ENCODE assay signal across 10 mouse cellular contexts in the genomic region with DNA sequence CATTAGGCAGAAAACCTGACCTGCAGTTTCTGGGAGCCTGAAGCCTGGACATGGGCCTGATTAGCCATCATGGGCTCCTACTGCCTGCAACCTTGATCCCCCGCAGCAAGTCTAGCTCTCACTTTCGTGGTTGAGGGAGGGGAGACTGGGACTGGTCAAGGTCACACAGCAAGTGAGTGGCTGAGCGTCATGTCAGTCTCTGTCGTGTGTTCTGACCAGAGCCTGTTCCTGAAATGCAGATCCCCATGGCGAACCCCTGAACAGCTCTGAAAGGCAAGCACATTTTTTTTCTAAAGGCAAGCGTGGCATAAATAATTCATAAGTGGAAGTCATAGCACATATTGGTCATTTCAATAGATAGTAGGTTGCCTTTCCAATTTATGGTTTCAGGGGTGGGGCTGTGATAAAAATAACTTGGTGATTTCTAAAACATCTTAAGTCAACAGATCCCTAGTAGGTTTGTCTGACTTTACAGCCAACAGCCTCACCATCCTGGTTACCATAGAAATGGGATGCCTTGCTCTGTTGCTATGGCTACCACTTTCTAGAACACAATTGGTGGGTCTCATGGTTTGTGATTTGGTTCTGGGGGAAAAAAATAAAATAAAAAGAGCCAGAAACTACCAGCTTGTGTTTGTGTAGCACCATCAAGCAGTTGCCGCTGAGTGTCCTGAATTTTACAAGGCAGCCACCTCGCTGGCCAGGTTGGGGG. TPM values are rescaled to one million over a fixed set of nuclear protein-coding genes. Genes with fewer than 3 reads are reported as not detected.
DNase-seq lines count a peak whose midpoint lies in the region; ATAC-seq and TF ChIP-seq lines count a peak whose summit lies in the region.
"Had no signal": no experiment of that assay in that cellular context is flagged by ENCODE, and none has a peak within 500 bp of the region (broad histone marks: within the 10 kb centered on the region; RNA-seq: fewer than 3 reads in every experiment).

No protein-coding gene starts in this region.

- peak; percentile 49 for DNase-seq in layer of hippocampus, adult 11-12 months (ENCODE audit: low spot score)
- no peak for DNase-seq in layer of hippocampus, postnatal 10 days (ENCODE audit: low spot score in 2 of 2)
- DNase-seq in heart, adult 2 months = no peak
- no peak for DNase-seq in MN1 (ENCODE audit: low spot score)
- DNase-seq in liver, embryonic 11.5 days (ENCODE audit: low spot score) = no peak

- TF ChIP-seq CTCF in cortical plate, adult 2 months (IDR thresholded peaks at IDR 0.05; ENCODE audit: extremely low read depth, insufficient read depth, low read length) = no peak
- TF ChIP-seq CTCF in heart, adult 2 months (IDR thresholded peaks at IDR 0.05) = no peak

- no peaks in the 10 kb centered on the region for H3K79me2 ChIP-seq in heart, adult 2 months (replicated peaks; ENCODE audit: control insufficient read depth, insufficient read depth, low read length)

- no peak for TF ChIP-seq EP300 in heart, adult 2 months (IDR thresholded peaks at IDR 0.05; ENCODE audit: insufficient read depth, low read depth, low read length)

- H3K27ac ChIP-seq in cortical plate, adult 2 months (ENCODE audit: insufficient read depth, low read length) = peak overlapping the region; percentile 71
- H3K27ac ChIP-seq in hindbrain, embryonic 12.5 days = peak overlapping the region; percentile 78
- peak overlapping the region; percentile 83 for H3K27ac ChIP-seq in midbrain, embryonic 15.5 days
- no peak overlapping the region for H3K27ac ChIP-seq in heart, adult 2 months
- H3K27ac ChIP-seq in liver, embryonic 11.5 days (ENCODE audit: low read depth, low read length) = no peak overlapping the region
- H3K27ac ChIP-seq: heart, embryonic 15.5 days; limb, embryonic 13.5 days had no signal

- no peak for TF ChIP-seq POLR2A in cortical plate, adult 2 months (IDR thresholded peaks at IDR 0.05; ENCODE audit: extremely low read depth, insufficient read depth, low read length)
- no peak for TF ChIP-seq POLR2A in heart, adult 2 months (IDR thresholded peaks at IDR 0.05; ENCODE audit: insufficient read depth, low read depth, low read length)

- H3K36me3 ChIP-seq in hindbrain, embryonic 12.5 days = no peaks in the 10 kb centered on the region
- H3K36me3 ChIP-seq in midbrain, embryonic 15.5 days (replicated peaks) = no peaks in the 10 kb centered on the region
- H3K36me3 ChIP-seq in heart, adult 2 months (ENCODE audit: control insufficient read depth, insufficient read depth, low read length) = no peaks in the 10 kb centered on the region
- no peaks in the 10 kb centered on the region for H3K36me3 ChIP-seq in liver, embryonic 11.5 days (ENCODE audit: control insufficient read depth, insufficient read depth, low read length)
- H3K36me3 ChIP-seq: heart, embryonic 15.5 days; limb, embryonic 13.5 days had no signal

- peak overlapping the region; percentile 33 for H3K4me2 ChIP-seq in hindbrain, embryonic 12.5 days (replicated peaks)
- H3K4me2 ChIP-seq in midbrain, embryonic 15.5 days = peak overlapping the region; percentile 39
- no peak overlapping the region for H3K4me2 ChIP-seq in liver, embryonic 11.5 days
- H3K4me2 ChIP-seq: heart, embryonic 15.5 days; limb, embryonic 13.5 days had no signal

- no peak overlapping the region for H3K4me3 ChIP-seq in cortical plate, adult 2 months (ENCODE audit: insufficient read depth, low read length)
- no peak overlapping the region for H3K4me3 ChIP-seq in hindbrain, embryonic 12.5 days
- H3K4me3 ChIP-seq in midbrain, embryonic 15.5 days = no peak overlapping the region
- no peak overlapping the region for H3K4me3 ChIP-seq in heart, adult 2 months
- H3K4me3 ChIP-seq in liver, embryonic 11.5 days (ENCODE audit: low read depth, low read length) = no peak overlapping the region
- H3K4me3 ChIP-seq: heart, embryonic 15.5 days; limb, embryonic 13.5 days had no signal

- intact Hi-C loops in heart, adult 2 months (cut with DNase I) = no loop called here

- peaks cover 19% of the 10 kb centered on the region for H3K4me1 ChIP-seq in cortical plate, adult 2 months (ENCODE audit: control insufficient read depth, insufficient read depth, low read length)
- H3K4me1 ChIP-seq in hindbrain, embryonic 12.5 days = peaks cover 36% of the 10 kb centered on the region
- peaks cover 43% of the 10 kb centered on the region for H3K4me1 ChIP-seq in midbrain, embryonic 15.5 days
- no peaks in the 10 kb centered on the region for H3K4me1 ChIP-seq in heart, adult 2 months (ENCODE audit: control insufficient read depth, insufficient read depth, low read length)
- H3K4me1 ChIP-seq in liver, embryonic 11.5 days (replicated peaks; ENCODE audit: control insufficient read depth, insufficient read depth, low read length) = no peaks in the 10 kb centered on the region
- H3K4me1 ChIP-seq: heart, embryonic 15.5 days; limb, embryonic 13.5 days had no signal

- 37% methylated on average over 8 of the region's 8 CpGs for WGBS in hindbrain, embryonic 12.5 days
- 27% methylated on average over 8 of the region's 8 CpGs for WGBS in midbrain, embryonic 15.5 days
- 78% methylated on average over 8 of the region's 8 CpGs for WGBS in heart, adult 2 months
- WGBS in liver, embryonic 11.5 days = 71% methylated on average over 8 of the region's 8 CpGs

- H3K9me3 ChIP-seq in hindbrain, embryonic 12.5 days (replicated peaks) = no peaks in the 10 kb centered on the region
- no peaks in the 10 kb centered on the region for H3K9me3 ChIP-seq in midbrain, embryonic 15.5 days
- H3K9me3 ChIP-seq in liver, embryonic 11.5 days (ENCODE audit: control insufficient read depth, low read length) = no peaks in the 10 kb centered on the region
- H3K9me3 ChIP-seq: heart, embryonic 15.5 days; limb, embryonic 13.5 days had no signal

- H3K9ac ChIP-seq in hindbrain, embryonic 12.5 days = 0 out of 2 replicates have a peak overlapping the region, but pooled peaks have one; percentile 2
- no peak overlapping the region for H3K9ac ChIP-seq in midbrain, embryonic 15.5 days
- no peak overlapping the region for H3K9ac ChIP-seq in heart, adult 2 months (ENCODE audit: low read depth, low read length)
- H3K9ac ChIP-seq in liver, embryonic 11.5 days (ENCODE audit: low read depth, low read length) = no peak overlapping the region
- H3K9ac ChIP-seq: heart, embryonic 15.5 days; limb, embryonic 13.5 days had no signal

- peak; percentile 70 for ATAC-seq in hindbrain, embryonic 12.5 days (ENCODE audit: low FRiP score)
- peak; percentile 84 for ATAC-seq in midbrain, embryonic 15.5 days (replicated peaks)
- ATAC-seq in liver, embryonic 11.5 days (replicated peaks; ENCODE audit: low FRiP score) = no peak

- 0 out of 2 replicates have a peak, but pooled peaks cover 8% of the 10 kb centered on the region for H3K27me3 ChIP-seq in hindbrain, embryonic 12.5 days
- no peaks in the 10 kb centered on the region for H3K27me3 ChIP-seq in midbrain, embryonic 15.5 days (replicated peaks)
- no peaks in the 10 kb centered on the region for H3K27me3 ChIP-seq in heart, adult 2 months (ENCODE audit: control insufficient read depth, insufficient read depth, low read length)
- no peaks in the 10 kb centered on the region for H3K27me3 ChIP-seq in liver, embryonic 11.5 days (replicated peaks; ENCODE audit: control insufficient read depth, insufficient read depth, low read length)
- H3K27me3 ChIP-seq: limb, embryonic 13.5 days had no signal

RNA-seq across cellular contexts. Expression of gene Kcnc1, which starts 25.9 kb away (rescaled TPM):
- 10 to 100 TPM; 48.4 to 54.0 TPM for total RNA-seq in layer of hippocampus, postnatal 10 days (2021)
- 80.3 and 85.7 TPM in 2 replicates for polyA plus RNA-seq in cortical plate, adult 2 months (2012; rRNA removed)
- 8.2 and 9.8 TPM in 2 replicates for polyA plus RNA-seq in hindbrain, embryonic 12.5 days (2016; fragmentation: Nextera tagmentation; extraction: Ambion mirVana)
- polyA plus RNA-seq in midbrain, embryonic 15.5 days (2015; fragmentation: Nextera tagmentation; extraction: Ambion mirVana) = 15.2 and 17.0 TPM in 2 replicates
- total RNA-seq in heart, adult 2 months (2021) = under 1 TPM; 0.09 to 0.21 TPM
- 0.10 and 0.41 TPM in 2 replicates for polyA plus RNA-seq in heart, adult 2 months (2012; rRNA removed)
- 0.25 and 0.32 TPM in 2 replicates for polyA plus RNA-seq in liver, embryonic 11.5 days (2014; fragmentation: Nextera tagmentation; extraction: Ambion mirVana)
- polyA plus RNA-seq: heart, embryonic 15.5 days had no signal

RNA-seq across cellular contexts. Expression of gene Myod1, which starts 45.9 kb away (rescaled TPM):
- not detected for total RNA-seq in layer of hippocampus, postnatal 10 days (2021)
- polyA plus RNA-seq in cortical plate, adult 2 months (2012; rRNA removed) = 0.10 and 0.25 TPM in 2 replicates
- polyA plus RNA-seq in hindbrain, embryonic 12.5 days (2016; fragmentation: Nextera tagmentation; extraction: Ambion mirVana) = 2.6 and 12.1 TPM in 2 replicates
- polyA plus RNA-seq in midbrain, embryonic 15.5 days (2015; fragmentation: Nextera tagmentation; extraction: Ambion mirVana) = 0.09 and 0.14 TPM in 2 replicates
- not detected for total RNA-seq in heart, adult 2 months (2021)
- polyA plus RNA-seq in heart, adult 2 months (2012; rRNA removed) = not detected in 2 replicates
- 2.1 and 2.3 TPM in 2 replicates for polyA plus RNA-seq in liver, embryonic 11.5 days (2014; fragmentation: Nextera tagmentation; extraction: Ambion mirVana)

Comparison
In these comparisons a context has a peak if more than half of its experiments do, and no peak if none do; other contexts are left out.
1. H3K27ac ChIP-seq: peak in cortical plate, adult 2 months (single experiment), hindbrain, embryonic 12.5 days (single experiment) and midbrain, embryonic 15.5 days (single experiment); none in heart, adult 2 months (single experiment) and liver, embryonic 11.5 days (single experiment).